Mouse (Mus musculus): ENCODE measurements around the gene Fez2. TPM values are rescaled to one million over a fixed set of nuclear protein-coding genes. Genes with fewer than 3 reads are reported as not detected.

The Fez2 gene
- polyA plus RNA-seq, 1 experiment, result 42.9 TPM

DNA sequence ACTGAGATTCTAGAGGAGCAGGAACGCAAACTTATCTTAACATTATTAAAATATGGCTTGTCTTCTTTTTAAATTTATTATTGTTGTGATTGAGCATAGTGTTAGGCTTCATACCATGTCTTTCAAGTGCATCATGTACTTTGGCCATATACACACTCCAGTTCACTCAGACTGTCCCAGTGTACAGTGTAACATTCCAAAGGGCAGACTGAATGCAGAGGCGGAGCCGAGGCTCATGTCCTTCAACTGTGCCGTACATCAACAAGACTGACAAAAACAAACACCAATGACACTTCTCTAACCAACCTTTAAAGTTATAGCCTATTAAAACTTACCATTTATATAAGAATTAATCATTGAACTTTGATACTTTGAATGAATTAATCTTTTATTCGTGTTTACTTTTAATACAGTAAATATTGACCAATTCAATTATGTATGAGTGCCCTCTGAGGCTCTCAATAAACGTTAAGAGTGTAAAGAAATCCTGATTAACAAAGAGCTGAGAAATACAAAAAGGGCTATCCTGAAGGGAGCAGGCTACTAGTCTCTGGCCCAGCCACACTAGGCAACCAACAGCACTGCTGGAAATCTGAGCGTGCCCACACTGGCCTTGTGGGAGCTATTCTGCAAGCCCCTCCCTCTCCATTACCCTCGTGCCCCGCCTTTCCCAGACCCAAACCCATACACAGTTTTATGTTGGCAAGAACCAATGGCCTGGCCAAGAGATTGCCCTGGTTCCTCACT, 29.7 kb downstream of the Fez2 start:
- Histone ChIP-seq H3K4me1 (ENCODE audit: control insufficient read depth, insufficient read depth, low read length) (peaks cover 5% of the 10 kb centered on the region; the same call in 1 of the 2 replicates), H3K36me3 (ENCODE audit: control insufficient read depth, insufficient read depth, low read length) (no peaks in the 10 kb centered on the region), H3K27me3 (replicated peaks; ENCODE audit: control insufficient read depth, insufficient read depth, low read length) (no peaks in the 10 kb centered on the region), H3K4me3 (ENCODE audit: insufficient read depth, low read depth, low read length) (no peak overlapping the region), H3K27ac (ENCODE audit: insufficient read depth, low read depth, low read length) (peak overlapping the region; percentile 18; the same call in 1 of the 2 replicates)
- peak; percentile 72 for DNase-seq
- WGBS, result 67% methylated on average over 9 of the region's 9 CpGs
- TF ChIP-seq CTCF (conservative IDR thresholded peaks at IDR 0.05; ENCODE audit: insufficient read depth, insufficient read length, low read depth, low read length), result no peak
- no peak for TF ChIP-seq POLR2A (IDR thresholded peaks at IDR 0.05; ENCODE audit: low read depth, low read length)

- TF ChIP-seq CTCF (conservative IDR thresholded peaks at IDR 0.05; ENCODE audit: insufficient read depth, insufficient read length, low read depth, low read length), result no peak
- TF ChIP-seq POLR2A (IDR thresholded peaks at IDR 0.05; ENCODE audit: low read depth, low read length), result no peak
- Histone ChIP-seq H3K4me3 (ENCODE audit: insufficient read depth, low read depth, low read length) (no peak overlapping the region), H3K27me3 (replicated peaks; ENCODE audit: control insufficient read depth, insufficient read depth, low read length) (no peaks in the 10 kb centered on the region), H3K27ac (ENCODE audit: insufficient read depth, low read depth, low read length) (no peak overlapping the region), H3K4me1 (ENCODE audit: control insufficient read depth, insufficient read depth, low read length) (peaks cover 5% of the 10 kb centered on the region; the same call in 1 of the 2 replicates), H3K36me3 (ENCODE audit: control insufficient read depth, insufficient read depth, low read length) (no peaks in the 10 kb centered on the region; the same call in 1 of the 2 replicates)
- DNase-seq, result no peak
- WGBS, result 58% methylated on average over 9 of the region's 9 CpGs
These were observed 30.3 kb downstream of the Fez2 start for GRCm38 (mm10) chr17:78387665-78388064.

DNA sequence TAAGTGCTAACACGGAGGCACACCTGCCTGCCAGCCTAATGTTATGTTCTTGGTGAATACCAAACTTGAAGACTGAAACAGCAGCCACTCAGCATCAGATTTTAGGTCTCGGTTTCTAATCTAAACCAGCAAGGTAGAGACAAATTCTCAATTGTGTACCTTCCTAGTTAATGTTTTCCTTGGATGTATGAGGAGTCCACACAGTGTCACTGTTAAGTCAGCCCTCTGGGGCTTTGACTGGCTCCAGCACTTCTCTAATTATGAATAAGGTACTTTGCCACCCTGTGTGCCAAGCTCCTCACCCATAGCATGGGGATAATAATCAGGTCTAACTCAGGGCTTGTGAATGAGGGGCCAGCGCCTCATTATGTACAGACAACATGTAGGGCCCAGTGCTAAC, 35.6 kb downstream of the Fez2 start:
- no peak for DNase-seq
- no peaks in the 10 kb centered on the region for H3K4me1 ChIP-seq (ENCODE audit: control insufficient read depth, insufficient read depth, low read length)
- peaks cover 2% of the 10 kb centered on the region for H3K36me3 ChIP-seq (ENCODE audit: control insufficient read depth, insufficient read depth, low read length)
- WGBS, result 72% methylated on average over 3 of the region's 3 CpGs
- H3K4me3 ChIP-seq (ENCODE audit: insufficient read depth, low read depth, low read length), result no peak overlapping the region
- TF ChIP-seq CTCF (conservative IDR thresholded peaks at IDR 0.05; ENCODE audit: insufficient read depth, insufficient read length, low read depth, low read length) (no peak), POLR2A (IDR thresholded peaks at IDR 0.05; ENCODE audit: low read depth, low read length) (no peak)
- no peak overlapping the region for H3K27ac ChIP-seq (ENCODE audit: insufficient read depth, low read depth, low read length)
- no peaks in the 10 kb centered on the region for H3K27me3 ChIP-seq (replicated peaks; ENCODE audit: control insufficient read depth, insufficient read depth, low read length)

- DNase-seq, result no peak
- Histone ChIP-seq H3K4me1 (ENCODE audit: control insufficient read depth, insufficient read depth, low read length) (no peaks in the 10 kb centered on the region), H3K36me3 (ENCODE audit: control insufficient read depth, insufficient read depth, low read length) (peaks cover 2% of the 10 kb centered on the region), H3K27me3 (replicated peaks; ENCODE audit: control insufficient read depth, insufficient read depth, low read length) (no peaks in the 10 kb centered on the region), H3K27ac (ENCODE audit: insufficient read depth, low read depth, low read length) (no peak overlapping the region), H3K4me3 (ENCODE audit: insufficient read depth, low read depth, low read length) (no peak overlapping the region)
- no peak for TF ChIP-seq POLR2A (IDR thresholded peaks at IDR 0.05; ENCODE audit: low read depth, low read length)
- TF ChIP-seq CTCF (conservative IDR thresholded peaks at IDR 0.05; ENCODE audit: insufficient read depth, insufficient read length, low read depth, low read length), result no peak
- WGBS, result 80% methylated on average over 11 of the region's 11 CpGs
These were observed 38.2 kb downstream of the Fez2 start for GRCm38 (mm10) chr17:78379730-78380245.

DNA sequence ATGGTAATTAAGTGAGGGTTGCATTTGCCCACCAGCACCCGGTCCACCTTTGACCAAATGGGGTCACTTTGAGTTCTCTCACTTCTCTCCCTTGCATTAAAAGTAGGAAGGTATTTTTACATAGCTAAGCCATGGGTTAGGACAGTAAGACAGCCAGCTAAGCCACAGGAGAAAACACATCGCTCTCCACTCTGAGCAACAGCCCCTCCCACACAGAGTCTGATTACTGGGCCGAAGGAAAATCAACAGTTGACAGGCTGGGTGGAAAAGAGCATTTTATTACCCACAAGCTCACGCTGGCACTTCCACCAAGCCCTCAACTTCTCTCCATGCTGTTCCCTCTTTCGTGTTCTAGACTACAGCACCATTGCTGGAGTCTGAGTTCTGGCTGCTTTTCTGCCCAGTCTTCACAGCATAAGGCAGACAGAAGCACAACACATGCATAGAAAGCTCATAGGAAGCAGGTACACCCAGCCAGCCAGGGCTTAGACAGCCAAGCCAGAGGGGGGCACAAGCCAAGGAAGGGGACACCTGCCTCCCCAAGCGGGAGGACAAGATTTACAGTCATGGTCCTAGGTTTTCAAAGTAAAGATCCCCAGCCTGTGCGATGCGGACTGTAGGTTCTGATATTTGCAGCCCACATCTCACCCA, 38.7 kb downstream of the Fez2 start:
- Histone ChIP-seq H3K4me1 (ENCODE audit: control insufficient read depth, insufficient read depth, low read length) (no peaks in the 10 kb centered on the region), H3K4me3 (ENCODE audit: insufficient read depth, low read depth, low read length) (no peak overlapping the region), H3K36me3 (ENCODE audit: control insufficient read depth, insufficient read depth, low read length) (peaks cover 2% of the 10 kb centered on the region), H3K27ac (ENCODE audit: insufficient read depth, low read depth, low read length) (no peak overlapping the region), H3K27me3 (replicated peaks; ENCODE audit: control insufficient read depth, insufficient read depth, low read length) (no peaks in the 10 kb centered on the region)
- no peak for TF ChIP-seq CTCF (conservative IDR thresholded peaks at IDR 0.05; ENCODE audit: insufficient read depth, insufficient read length, low read depth, low read length)
- no peak for TF ChIP-seq POLR2A (IDR thresholded peaks at IDR 0.05; ENCODE audit: low read depth, low read length)
- WGBS, result 59% methylated on average over 8 of the region's 8 CpGs
- DNase-seq, result no peak

GRCm38 (mm10) chr17:78376587-78376986, 41.4 kb downstream of the Fez2 start:
- Histone ChIP-seq H3K36me3 (ENCODE audit: control insufficient read depth, insufficient read depth, low read length) (peaks cover 2% of the 10 kb centered on the region), H3K27ac (ENCODE audit: insufficient read depth, low read depth, low read length) (no peak overlapping the region), H3K4me1 (ENCODE audit: control insufficient read depth, insufficient read depth, low read length) (no peaks in the 10 kb centered on the region), H3K27me3 (replicated peaks; ENCODE audit: control insufficient read depth, insufficient read depth, low read length) (no peaks in the 10 kb centered on the region), H3K4me3 (ENCODE audit: insufficient read depth, low read depth, low read length) (no peak overlapping the region)
- TF ChIP-seq POLR2A (IDR thresholded peaks at IDR 0.05; ENCODE audit: low read depth, low read length) (no peak), CTCF (conservative IDR thresholded peaks at IDR 0.05; ENCODE audit: insufficient read depth, insufficient read length, low read depth, low read length) (no peak)
- no peak for DNase-seq
- WGBS, result 67% methylated on average over 8 of the region's 8 CpGs

GRCm38 (mm10) chr17:78374756-78375155, 43.2 kb downstream of the Fez2 start:
- no peak for DNase-seq
- Histone ChIP-seq H3K27me3 (replicated peaks; ENCODE audit: control insufficient read depth, insufficient read depth, low read length) (no peaks in the 10 kb centered on the region), H3K4me3 (ENCODE audit: insufficient read depth, low read depth, low read length) (no peak overlapping the region), H3K36me3 (ENCODE audit: control insufficient read depth, insufficient read depth, low read length) (no peaks in the 10 kb centered on the region; the same call in none of the 2 replicates), H3K4me1 (ENCODE audit: control insufficient read depth, insufficient read depth, low read length) (no peaks in the 10 kb centered on the region), H3K27ac (ENCODE audit: insufficient read depth, low read depth, low read length) (0 out of 2 replicates have a peak overlapping the region, but pooled peaks have one; percentile 14)
- TF ChIP-seq CTCF (conservative IDR thresholded peaks at IDR 0.05; ENCODE audit: insufficient read depth, insufficient read length, low read depth, low read length) (no peak), POLR2A (IDR thresholded peaks at IDR 0.05; ENCODE audit: low read depth, low read length) (no peak)
- 52% methylated on average over 10 of the region's 10 CpGs for WGBS
